Mouse (Mus musculus): ENCODE data around the gene Tent5a.

GRCm38 (mm10) chr9:85316122-85316521, 11.0 kb downstream of the Tent5a start:
- no peak for TF ChIP-seq CTCF (IDR thresholded peaks at IDR 0.05; ENCODE audit: borderline replicate concordance, insufficient read depth, low read depth, low read length)
- TF ChIP-seq POLR2A (IDR thresholded peaks at IDR 0.05; ENCODE audit: borderline replicate concordance, insufficient read depth, low read length), result no peak

Data from cerebellum, adult 2 months (tissue).